Mouse (Mus musculus) v-Abl transformed pro-B cells (cell line): ENCODE measurements at regions not wholly inside any gene's neighbourhood (a gene's known extent, or its start where the extent isn't known, plus 50 kb on each side); places are given as distances from the start of the nearest gene placed in this dataset.

Source experiments
- in situ Hi-C, 2 experiments: fragments of 400-800 bp; cut with MboI; formaldehyde crosslinking; loops; one replicate each; pipeline ENCODE4 v1.15.1; 2025; ENCODE audit not compliant: unreplicated experiment in 2 of 2

DNA sequence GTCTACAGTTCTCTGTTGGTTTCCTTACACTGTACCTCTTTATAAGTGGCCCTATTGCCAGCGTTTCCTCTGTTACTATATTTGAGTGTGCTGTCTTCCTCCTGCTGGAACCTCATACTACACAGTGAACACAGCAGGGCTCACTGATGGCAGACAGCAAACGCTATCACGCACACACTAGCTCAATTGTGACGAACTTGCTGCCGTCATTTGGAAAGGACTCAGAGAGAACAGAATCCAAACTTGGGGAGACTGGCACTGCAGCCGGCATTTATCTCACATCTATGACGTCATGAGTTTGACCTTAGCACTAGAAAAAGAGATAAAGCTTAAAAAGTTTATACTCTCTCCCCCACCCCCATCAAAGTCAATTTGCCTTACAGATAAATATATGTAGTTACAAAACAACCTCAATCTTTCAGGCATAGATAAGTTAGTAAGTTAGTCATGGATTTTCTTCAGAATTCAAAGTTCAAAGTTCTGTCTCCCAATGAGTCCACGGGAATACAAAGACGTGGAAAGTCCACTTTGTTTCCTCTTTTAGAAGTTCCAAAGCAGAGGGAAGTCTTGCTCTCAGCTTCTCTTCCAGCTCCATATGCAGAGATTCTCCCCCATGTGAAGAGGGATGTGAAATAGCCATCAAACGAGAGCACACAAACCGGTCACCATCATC is 196.8 kb downstream of the Sptssa start:
- in situ Hi-C loops, result no loop called here

DNA sequence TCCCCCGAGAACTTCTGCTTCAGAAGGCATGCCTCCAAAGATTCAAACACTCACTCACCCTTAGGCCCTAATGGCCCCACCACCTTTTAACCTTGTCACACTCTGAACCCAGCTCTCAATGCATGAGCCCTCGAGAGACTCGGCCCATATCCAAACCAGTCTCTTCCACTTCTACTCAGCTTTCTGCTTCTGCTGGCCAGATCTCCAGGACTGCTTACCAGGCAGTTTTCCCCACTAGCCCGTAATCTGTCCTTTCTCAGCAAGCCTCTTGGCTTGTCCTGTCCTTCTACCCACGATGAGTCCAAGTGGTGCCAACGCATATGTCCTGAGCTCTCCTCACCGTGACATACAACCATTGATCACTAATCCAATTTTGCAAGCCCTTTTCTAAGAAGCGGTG is 199.6 kb downstream of the Sptssa start:
- in situ Hi-C loops, result no loop called here

DNA sequence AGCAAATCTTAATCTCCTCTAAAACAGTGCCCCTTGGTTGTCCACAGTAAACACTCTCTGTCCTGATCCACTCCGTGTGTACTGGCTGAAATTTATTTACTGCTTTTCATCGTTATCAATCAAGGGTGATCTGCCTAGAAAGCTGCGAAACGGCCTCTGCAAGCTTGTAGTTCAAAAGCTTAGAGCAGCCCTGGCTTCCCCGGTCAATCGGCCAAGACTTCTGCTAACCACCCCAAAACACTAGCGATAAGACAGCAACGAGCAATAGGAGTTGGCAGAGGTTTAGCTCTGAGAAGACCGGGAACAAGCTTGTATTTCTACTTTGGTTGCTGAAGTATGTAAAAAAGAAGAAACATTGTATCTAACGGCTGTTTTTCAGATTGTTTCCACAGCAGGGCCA is 201.8 kb downstream of the Sptssa start:
- in situ Hi-C loops, result no loop called here

DNA sequence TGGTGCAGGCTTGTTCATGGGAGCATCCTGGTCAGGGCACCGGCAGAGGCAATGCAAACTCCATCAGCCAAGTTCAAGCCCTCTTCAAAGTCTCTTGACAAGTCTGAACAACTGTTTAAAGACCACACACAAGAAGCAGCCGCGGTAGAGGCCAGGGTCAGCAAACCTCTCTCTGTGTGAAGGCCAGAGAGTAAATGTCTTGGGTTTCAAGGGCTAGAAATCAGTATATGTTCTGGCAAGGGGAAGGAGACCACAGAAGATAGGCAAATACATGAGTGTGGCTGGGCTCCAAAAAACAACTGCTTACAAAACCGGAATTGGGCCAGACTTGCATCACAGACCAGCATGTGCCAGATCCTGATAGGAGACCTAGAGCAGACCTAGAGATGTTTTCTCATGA is 203.0 kb downstream of the Sptssa start:
- in situ Hi-C loops, result no loop called here

DNA sequence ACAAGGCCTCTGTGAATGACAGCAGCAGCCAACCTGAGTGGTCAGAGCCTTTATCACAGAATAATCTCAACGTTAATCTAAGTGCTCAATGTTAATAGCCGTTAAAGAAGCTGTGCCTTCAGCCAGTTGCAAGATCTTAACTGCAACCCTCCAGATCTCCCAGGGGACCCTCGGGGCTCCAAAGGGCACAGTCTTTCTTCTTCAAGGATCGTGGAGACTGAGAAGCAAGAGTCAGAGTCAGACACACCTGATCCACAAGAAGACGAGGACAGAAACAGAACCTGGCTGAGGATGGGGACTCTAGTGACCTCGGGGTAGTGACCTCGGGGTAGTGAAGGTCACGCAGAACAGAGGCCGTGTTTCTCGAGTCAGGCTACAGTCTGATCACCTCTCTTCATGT is 206.0 kb downstream of the Sptssa start:
- in situ Hi-C loops, result no loop called here

DNA sequence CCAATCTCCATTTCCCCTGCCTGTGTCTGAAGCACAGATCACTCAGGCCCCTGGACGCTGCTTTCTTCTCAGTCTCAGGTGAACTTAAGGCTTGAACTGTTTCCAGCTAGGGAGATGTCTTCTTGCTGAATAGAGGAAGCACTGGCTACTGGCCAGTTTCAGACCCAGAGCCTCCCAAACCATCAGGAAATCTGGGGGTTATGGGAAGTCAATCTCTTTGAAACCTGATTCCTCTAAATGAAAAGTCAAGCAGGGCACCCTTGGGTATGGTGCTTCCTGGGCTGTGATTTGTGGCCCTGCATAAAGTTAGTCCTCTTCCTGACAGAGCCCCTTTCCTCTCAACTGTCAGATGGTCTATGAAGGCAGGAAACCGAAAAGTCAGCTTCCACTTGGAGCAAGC is 208.2 kb downstream of the Sptssa start:
- in situ Hi-C loops, result no loop called here

DNA sequence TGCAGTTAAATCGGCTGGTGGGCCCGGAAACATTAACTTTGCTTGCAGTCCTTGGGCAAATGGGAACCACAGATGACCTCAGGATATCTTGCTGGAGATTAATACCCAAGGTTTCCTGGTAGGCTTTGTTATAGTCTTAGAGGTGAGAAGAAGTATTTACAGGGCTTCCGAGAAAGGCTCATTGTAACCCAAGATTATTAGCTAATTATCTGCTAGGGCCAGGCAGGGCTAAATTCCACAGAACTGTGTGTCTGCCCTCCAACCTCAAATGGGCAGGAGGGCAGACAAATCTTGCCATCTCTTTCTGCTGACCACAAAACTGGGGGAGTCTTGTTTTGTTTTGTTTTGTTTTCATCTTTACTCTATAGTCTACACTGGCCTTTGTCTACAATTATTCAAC is 209.0 kb downstream of the Sptssa start:
- in situ Hi-C loops, result no loop called here

DNA sequence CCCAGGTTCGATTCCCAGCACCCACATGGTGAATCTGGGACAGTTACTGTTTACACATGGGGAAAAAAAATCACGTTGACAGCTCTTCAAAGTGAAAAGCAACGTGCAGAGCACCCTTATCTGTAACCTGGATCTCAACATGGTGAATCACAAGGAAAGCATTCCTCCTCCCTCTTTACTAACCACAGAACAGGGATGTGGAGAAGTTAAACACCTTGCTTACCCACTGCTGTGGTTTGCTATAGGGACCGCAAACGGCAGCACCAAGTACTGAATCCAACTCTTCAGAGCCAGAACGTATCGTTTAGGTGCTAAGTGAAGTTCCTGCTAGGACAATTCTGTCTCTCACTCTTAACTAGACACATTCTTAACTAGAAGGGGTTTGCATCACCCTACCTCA is 210.0 kb downstream of the Sptssa start:
- in situ Hi-C loops, result no loop called here

DNA sequence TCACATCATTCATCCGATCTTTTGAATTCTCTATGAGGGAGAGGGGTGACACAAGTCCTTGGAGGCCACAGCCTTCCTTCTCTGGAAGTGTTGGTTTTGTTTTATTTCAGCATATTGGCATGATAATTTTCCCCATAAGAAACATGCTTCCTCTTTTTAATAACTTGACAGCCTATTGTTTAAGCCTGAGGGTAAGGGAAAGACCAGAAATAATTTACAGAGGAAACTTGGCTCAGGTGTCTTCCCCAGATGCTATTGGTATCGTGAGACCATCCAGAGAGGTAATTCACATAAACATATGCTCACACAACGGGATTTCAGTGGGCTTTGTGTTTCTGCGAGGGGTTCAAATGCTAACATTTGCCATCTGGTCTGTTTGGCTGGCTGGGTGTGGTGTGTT is 212.0 kb downstream of the Sptssa start:
- in situ Hi-C loops, result no loop called here

DNA sequence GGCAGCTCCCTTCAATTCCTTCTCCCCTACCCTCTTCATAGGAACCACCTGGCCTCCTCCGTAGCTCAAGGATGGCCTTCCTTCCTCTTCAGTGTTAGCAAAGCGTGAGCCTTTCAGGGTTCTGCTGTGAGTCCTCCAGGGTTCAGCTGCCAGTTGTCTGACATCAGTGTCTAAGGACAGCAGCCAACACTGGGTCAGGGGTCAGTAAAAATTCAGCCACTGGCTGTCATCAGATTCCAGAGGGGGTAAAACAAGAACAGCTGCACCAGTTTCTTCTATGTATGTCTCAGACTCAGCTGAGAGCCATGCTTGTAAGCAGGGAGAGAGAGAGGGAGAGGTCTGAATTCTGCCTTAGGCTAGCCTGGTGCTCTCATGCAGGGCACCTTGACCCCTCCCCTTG is 213.1 kb downstream of the Sptssa start:
- in situ Hi-C loops, result no loop called here

DNA sequence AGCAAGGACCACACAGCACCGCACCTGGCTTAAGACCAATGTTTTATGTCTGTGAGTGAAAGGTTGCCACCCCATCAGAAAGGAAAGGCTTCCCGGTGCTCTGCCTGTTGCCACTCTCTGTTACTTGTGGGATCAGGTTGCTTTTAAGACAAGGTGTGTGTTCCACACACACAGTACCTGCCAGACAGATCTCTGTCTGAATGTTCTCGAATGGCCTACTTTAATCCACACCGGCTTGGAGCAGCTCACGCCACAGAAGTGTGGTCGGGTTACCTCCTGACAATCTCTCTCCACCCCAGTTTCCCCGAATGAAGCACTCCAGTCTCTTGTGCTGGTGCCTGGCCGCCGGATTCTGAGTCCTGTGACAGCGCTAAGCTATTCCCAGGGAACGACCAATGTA is 214.0 kb downstream of the Sptssa start:
- in situ Hi-C loops, result no loop called here

DNA sequence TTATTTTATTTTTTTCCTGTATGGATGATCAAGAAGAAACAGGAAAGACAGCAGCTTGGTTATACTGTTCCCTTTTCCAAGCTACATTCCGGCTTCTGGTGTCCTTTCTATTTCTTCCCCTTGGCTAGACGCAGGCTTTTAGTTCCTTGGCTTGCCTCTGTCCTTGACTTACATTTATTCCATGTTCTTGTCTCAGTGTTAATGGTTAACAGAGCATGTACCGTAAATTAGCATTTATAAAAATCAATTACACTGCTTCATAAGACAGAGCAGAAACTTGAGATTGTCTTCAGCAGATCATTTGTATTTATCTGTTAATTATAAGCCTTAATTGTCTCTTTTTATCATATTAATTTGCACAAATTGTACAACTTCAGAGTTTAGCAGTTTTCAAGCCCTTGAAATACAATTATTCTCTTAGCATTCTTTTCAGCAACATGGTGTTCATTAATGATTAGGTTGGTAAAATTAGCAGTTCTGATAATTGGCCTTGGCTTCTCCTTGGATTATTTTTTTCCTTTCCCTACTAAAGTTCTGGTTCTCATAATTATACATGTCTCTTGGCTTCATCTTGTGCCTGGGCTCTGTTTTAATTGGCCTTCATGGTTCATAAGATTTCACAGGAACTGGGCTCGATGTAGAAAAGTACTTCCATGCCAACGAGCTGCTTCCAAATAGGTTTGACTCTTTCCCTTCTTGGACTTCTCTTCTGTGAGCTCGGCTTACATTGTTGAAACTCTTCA is 215.4 kb downstream of the Sptssa start:
- in situ Hi-C loops, result no loop called here

DNA sequence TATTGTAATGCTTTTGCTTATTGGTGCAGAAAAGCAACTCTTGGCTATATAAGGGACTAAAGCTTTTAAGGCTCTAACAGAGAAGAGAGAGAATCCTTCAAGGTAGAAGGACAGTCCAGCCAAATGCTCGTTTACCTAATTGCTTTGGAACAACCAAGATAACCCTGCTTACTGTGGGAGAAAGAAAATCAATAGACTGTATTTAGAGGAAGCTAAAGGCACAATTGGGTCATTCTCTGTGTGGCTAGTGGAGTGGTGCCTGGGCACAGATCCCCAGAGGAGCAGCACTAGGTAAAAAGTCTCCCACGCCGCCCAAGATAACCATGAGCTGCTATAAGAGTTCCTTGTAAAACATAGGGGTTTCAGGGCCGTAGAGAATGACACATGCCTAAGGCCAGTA is 217.6 kb downstream of the Sptssa start:
- in situ Hi-C loops, result no loop called here

DNA sequence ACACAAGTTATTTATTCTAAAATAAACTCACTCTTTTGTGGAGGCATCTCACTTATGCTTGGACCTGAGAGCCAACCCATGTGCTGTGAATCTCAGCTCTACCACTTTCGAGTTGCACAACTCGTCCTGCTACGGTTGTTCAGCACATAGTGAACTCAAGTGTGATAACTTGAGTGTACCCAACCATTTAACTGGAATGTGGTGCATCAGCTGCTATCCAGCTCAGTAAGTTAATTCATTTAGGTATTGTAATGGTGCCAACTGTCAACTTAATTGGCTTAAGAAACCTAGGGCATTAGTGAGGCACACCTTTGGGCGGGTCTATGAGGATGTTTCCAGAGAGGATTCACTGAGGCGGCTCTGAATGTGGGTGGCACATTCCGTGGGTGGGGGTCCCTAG is 221.6 kb upstream of the Egln3 start:
- in situ Hi-C loops, result no loop called here

DNA sequence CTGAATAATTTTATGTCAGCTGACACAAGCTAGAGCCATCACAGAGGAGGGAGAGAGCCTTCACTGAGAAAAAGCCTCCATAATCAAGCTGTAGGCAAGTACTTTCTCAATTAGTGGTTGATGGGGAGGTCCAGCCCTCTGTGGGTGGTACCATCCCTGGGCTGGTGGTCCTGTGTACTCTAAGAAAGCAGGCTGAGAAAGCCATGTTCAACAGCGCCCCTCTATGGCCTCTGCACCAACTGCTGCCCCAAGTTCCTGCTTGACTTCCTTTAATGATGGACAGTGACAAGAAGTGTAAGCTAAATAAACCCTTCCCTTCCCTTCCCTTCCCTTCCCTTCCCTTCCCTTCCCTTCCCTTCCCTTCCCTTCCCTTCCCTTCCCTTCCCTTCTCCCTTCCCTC is 211.2 kb upstream of the Egln3 start:
- in situ Hi-C loops, result no loop called here

DNA sequence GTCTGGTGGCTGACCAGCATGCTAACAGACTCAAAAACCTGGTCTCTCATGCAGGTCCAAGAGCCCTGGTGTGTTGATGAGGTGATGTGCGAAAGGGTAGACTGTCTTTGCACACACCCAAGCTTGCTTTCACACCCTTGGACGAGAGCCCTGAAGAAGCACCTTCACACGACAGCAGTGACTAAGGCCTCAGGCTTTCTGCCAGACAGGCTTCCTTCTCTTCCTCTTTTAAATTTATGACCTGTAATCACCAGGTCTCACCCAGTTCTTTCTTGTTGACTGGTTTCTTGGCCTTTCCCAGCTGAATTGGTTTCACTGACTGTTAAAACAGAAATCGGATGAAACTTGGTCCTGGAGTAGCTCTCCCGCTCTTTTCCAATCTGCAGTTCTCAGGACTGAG is 210.5 kb upstream of the Egln3 start:
- in situ Hi-C loops, result no loop called here

DNA sequence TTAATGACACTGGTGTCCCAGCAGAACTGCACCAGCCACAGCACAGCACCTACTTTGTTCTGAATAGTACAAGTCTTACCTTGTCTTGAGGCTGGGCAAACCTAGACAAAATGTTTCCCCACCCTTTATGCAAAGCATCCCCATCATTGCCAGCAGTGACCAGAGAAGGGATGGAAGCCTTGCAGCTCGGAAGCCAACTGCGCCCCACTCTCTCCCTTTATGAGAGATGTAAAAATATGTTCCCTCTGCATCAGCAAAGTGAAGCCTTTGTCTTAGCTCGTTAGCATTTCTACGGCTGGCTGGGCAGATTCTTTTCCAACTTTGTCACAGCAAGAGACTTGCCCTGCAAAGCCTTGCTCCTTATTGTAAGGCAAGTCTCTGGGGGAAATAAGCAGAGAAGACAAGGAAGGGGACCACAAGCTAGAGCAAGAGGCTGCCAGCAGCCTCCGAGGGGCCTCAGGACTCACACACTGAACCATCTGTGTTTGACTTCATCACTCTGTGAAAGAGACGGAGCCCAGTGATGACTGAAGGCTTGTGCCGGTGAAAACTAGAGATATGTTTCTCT is 206.5 kb upstream of the Egln3 start:
- in situ Hi-C loops, result no loop called here

DNA sequence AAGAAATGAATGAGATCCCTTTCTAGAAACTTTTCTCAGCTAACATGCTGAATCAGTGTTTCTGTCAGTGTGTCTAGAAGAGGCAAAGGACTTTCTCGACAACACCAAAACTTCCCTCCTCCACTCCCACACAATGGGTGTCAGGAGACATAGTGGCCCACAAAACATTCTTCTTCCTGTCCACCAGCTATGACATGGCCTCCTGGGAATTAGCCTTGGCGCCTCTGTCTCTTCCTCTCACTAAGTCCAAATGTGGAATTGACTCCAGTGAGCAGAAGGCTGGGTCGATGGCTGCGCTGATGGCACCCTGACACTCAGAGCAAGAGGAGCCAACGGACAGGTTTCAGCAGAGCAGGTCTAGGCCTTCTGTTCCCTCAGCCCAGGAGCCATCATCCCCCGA is 205.2 kb upstream of the Egln3 start:
- in situ Hi-C loops, result no loop called here

DNA sequence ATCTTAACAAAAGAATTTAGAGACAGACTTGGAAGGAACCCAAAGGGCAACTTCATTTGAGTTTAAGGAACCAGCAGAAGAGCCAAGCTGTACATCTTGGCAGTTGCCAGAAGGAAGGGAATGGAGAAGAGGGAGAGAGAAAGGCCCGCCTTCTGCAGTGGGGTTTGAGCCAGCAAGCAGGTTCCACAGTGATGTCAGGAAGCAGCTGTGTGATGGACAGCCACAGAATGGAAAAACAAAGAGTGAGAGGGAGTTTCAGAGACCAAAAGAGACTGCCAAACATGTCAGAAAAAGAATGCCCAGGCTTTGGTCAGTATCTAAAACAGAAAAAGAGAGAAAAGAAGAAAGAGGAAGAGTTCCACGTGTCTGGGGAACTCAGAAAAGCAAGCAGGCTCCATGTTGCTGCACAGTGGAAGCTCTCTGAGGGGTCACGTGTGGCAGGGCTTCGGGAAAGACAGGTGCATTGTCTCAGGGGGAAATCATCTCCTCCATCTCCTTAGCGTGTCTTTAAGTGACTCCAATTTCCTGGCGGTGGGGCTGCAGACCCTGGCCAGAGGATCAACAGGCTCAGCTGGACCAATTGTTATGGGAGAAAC is 203.7 kb upstream of the Egln3 start:
- in situ Hi-C loops, result no loop called here

DNA sequence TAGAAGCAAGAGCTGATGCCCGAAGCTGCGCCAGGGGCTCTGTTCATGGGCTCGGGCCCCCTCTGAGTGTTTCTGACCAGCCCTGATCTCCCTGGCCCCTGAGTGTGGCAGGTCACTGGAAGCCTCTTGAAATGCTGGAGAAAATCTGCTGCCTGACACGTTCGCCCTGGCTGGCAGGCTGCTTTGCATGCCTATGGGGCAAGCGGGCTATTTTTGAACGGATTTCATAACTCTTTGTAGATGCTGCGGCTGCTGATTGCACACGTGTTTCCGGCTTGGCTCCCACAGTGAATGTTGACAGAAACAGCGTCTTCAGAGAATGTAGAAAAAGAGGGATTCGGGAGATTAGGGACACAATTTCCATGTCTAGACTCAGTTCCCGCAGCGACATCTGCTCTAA is 201.4 kb upstream of the Egln3 start:
- in situ Hi-C loops, result no loop called here

DNA sequence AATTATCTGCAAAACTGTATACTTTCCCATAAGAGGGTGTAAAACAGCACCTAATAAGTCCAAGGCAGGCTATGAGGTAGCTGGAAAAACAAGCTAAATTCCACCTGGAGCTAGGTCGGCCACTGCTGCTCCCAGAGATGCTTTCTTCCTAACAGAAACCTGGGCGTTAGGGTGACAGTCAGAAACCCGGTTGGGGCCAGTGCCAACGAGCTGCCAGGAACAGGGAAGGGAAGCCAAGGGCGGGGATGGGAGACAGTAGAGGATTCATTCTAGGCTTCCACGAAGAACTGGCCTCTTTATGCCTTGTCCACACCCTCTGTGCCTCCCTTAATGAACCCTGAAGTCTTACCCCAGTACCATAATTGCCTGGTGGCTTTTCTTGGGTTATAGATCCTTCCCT is 198.9 kb upstream of the Egln3 start:
- in situ Hi-C loops, result no loop called here

DNA sequence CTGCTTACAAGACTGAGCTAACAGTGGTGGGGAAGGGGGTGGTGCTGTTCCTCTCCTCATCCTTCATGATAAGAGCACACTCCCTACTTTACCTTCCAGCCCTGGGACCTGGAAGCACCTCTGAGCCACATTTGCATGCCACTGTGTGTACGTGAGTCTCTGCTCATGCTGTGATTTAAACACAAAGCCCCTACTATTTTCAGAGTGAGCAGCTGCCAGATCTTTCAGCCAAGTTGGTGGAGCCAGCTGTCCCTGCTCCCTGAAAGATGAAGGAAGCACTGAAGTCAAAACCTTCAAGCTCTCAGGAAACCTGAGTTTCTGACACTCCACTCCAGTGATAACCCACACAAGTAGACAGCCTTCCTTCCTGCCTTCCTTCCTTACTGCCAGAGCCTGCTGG is 198.0 kb upstream of the Egln3 start:
- in situ Hi-C loops, result no loop called here
